Mouse (Mus musculus) brain, adult 2 months (tissue): ENCODE measurements at regions not wholly inside any gene's neighbourhood (a gene's known extent, or its start where the extent isn't known, plus 50 kb on each side); places are given as distances from the start of the nearest gene placed in this dataset.
"Not testable (repeated sequence)": the region's sequence is repeated elsewhere in the genome, so short reads cannot be mapped to it uniquely, and the experiment has no call there.

Experiments used
- DNase-seq: peaks from one replicate; pipeline ENCODE4 v3.0.0; 2011; ENCODE audit warnings: low read depth, low spot score

- DNase-seq = no peak
These were observed 82.7 kb downstream of the Pmp22 start for GRCm38 (mm10) chr11:63211501-63211900.

- peak; percentile 71 for DNase-seq
These were observed 84.3 kb downstream of the Pmp22 start for GRCm38 (mm10) chr11:63213043-63213442.

GRCm38 (mm10) chr11:63213901-63214425 is 85.2 kb downstream of the Pmp22 start:
- no peak for DNase-seq

DNA sequence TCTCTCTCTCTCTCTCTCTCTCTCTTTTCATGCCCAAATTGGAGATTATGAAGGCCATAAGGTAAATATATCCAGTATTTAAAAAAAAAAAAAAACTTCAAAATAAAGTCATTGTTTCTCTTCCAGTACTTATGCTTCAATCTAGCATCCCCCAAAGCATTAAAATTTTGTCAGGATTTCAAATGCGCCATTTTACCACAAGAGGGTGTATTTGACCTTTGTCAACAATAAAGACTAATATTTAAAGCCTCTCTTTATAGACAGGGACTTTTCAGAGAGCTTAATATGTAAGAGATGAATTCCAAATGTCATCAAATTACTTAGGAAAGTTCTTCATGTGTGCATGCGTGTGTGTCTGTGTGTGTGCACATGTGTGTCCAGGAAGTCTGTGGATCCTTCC is 87.2 kb downstream of the Pmp22 start:
- DNase-seq = no peak

DNA sequence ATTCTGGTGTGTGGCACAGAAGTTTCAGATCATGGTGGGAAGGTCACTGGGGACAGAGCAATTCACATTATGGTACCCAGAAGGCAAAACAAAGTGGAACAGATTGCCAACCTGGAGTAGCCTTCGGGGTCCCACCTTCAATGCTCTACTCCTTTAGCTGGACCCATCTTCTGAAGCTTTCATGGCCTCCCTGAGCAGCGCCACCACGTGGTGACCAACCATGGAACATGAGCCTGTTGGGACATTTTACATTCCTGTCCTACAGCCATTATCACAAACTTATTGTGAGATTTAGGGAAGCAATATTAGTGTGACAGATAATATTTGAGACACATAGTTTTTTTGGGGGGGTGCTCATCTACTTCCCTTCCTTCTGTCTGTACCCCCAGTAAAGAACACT is 88.3 kb downstream of the Pmp22 start:
- no peak for DNase-seq

DNA sequence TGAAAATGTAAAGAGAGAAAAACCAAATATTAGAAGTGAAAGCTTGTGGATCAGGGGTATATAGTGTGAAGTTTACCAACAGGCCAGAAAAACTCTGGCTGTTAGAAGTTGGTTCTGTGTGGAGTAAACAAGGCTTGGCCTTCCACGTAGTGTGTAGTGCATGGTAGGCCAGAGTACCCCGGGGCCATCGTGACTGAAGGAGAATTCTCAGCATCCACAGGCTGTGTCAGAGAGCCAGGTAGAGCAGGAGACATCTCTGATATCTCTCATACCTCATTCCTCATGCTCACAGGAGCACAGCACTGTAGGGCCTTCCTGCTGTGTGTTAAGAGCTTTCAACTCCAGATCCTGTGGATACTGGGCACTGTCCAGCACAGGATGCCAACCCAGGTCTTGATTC is 97.7 kb downstream of the Pmp22 start:
- DNase-seq = no peak

DNA sequence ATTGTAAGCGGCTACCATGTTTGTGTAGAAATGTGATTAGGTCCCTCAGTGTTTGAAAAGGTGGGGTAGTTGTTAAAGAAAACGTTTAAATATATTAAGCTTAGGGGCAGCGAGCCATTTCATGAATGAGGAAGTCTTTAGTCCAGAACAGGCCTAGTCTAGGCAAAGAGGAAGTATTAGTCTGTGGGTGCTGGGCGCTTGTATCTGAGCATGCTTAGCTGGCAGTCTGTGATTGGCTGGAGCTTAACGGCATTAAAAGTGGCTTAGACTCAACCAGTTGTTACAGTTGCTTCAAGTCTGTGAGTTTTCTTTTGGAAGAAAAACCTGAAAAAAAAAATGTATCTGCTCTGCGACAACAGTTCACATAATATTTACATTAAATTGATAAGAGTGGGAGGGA is 102.0 kb downstream of the Pmp22 start:
- peak; percentile 8 for DNase-seq

DNA sequence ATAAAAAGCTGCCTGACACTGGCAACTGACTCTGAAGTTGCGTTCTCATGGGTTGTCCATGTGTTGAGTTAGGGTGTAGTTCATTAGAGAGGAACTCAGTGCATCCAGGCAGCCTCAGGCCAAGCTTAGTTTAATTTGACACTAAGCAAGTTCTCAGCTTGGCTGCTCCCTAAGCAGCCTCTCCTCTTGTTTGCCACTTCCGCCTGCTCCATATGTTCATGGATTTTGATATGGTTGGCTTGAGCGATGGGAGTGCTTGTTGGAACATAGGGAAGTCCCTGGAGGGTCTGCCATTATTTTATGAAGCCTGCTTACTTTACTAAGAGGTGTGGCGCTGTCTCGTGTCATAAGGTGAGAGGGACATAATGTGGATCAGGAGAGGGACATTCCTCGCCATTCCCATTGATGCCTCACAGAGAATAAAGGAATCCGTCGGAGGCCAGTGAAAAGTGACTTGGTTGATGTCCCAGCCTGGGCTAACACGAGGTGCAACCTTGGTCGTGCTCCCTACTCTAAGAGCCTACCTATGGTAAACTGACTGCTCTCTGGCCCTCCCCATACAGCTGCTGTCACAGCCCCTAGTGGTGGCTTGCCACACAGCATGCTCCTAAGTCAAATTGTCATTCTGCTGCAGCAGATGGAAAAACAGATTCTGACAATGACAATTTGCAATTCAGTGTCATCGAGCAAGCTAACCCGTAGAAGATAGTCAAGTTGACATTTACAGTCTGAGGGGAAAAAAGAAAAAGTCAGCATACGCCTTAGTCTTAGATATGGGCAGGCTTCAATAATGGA is 104.6 kb downstream of the Pmp22 start:
- peak; percentile 28 for DNase-seq

DNA sequence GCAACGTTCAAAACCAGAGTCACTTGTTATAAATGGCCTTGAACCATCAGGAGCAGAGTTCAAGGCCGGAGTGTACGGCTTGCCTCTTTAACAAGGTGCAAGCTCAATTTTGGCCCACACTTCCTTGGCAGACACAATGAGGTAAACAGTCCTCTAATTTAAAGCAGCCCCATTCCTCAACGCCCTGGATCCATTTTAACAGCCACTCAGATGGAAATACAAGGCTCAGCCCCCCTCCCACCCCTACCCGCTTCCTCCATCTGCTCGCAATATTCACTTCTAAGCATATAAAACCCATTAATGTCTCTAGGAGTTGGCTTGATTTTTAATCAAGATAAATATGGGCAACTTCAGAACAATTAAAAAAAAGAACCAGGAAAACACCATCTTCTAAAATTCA is 105.7 kb downstream of the Pmp22 start:
- peak; percentile 10 for DNase-seq

- DNase-seq = no peak
These were observed 109.9 kb downstream of the Pmp22 start for GRCm38 (mm10) chr11:63238655-63239054.

- DNase-seq = no peak
These were observed 115.2 kb downstream of the Pmp22 start for GRCm38 (mm10) chr11:63243906-63244416.

- no peak for DNase-seq
These were observed 116.3 kb downstream of the Pmp22 start for GRCm38 (mm10) chr11:63245041-63245440.

DNA sequence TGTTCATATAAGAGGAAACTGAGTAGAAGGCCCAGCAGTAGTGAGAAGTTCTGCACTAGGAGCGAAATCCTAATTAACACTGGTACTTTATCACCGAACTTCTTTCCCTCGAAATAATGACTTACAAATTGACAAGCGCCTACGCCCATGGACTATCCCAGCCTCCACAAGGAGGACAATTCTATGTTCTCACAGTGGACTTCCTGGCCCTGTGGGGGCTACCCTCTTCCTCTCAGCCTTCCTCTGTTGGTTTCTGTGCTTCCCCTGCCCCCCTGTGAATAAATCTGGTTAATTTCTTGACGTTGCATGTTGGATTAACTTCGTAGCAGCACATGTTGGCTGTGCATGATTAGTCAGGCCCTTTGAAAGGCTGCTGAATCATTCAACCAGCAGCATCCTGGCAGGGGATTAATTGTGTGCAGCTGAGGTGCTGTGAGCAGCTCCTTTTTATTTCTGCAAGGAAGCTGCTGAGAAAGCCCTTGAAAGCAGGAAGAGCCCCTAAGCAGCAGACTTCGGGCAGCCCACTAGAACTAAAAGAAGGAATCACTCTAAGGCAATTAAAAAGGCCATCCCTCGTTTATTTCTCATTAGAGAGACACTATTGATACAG is 117.4 kb downstream of the Pmp22 start:
- peak; percentile 34 for DNase-seq

GRCm38 (mm10) chr11:63252012-63252856 is 123.5 kb downstream of the Pmp22 start:
- DNase-seq = no peak

DNA sequence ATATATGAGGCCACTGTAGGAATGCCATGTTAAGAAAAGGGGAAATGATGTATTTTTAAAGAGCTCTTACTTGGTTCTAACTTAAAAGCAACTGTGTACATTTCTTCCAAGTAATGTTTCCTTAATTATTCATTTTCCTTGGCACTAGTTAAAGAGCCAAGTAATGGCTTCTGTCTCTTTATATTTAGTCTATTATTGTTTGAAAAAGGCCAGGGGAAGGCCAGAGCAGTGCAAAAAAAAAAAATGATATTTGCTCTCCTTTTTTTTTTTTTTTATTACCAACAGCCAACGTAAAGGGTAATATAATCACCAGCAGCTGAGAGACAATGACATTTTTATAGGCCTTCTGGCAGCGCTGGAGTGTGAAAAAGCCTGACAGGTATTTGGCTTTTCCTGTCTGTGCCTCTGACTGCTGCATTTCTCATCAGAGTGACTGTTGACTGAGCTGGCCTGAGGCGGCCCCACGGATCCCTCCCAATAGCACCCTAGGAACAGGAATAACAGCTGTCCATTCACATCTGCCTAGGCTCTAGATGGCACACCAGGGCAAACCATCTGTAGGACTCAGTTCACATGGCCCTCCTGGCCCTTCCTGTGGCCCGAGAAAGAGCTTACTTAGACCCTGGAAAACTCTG is 124.3 kb downstream of the Pmp22 start:
- DNase-seq = peak; percentile 10

DNA sequence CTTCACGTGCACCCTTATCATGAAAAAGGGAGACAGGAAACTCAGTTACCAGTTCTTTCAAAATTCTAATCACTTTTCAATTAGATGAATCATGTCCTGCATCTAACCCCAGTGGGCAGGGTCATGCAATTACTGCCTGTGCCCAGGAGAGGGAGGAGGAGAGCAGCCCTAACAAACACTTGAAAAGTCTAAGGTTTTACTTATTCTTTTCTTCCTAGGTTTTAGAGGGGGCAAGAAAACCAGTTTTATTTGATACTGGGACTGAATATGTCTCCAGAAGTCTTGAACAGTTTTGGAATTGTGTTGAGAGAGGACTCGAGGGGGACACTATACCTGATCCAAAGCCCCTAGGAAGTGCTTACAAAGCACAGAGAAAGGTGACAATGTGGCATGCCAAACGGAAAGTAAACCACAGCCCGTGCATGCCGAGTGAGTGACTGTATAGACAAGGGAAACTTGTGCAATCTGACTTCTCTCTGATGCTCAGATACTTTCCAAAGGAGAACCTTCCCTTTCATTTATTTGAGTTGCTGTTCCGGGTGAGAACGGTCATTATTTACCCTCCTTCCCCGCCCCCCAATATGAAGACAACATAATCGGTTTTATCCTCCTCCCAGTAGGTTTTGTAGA is 135.8 kb downstream of the Pmp22 start:
- DNase-seq = peak; percentile 24

DNA sequence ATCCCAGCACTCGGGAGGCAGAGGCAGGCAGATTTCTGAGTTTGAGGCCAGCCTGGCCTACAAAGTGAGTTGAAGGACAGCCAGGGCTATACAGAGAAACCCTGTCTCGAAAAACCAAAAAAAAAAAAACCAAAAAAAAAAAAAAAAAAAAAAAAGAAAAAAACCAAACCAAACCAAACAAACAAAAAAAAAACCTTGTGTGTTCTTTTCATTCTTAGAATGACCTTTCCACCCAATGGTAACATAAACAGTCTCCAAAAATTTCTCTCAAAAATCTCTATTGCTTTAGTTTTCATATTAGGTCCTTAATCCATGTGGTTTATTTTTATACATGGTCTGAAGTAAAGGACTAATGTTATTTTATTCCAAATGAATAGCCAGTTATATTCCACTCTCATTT is 137.5 kb downstream of the Pmp22 start:
- DNase-seq = not testable (repeated sequence)

DNA sequence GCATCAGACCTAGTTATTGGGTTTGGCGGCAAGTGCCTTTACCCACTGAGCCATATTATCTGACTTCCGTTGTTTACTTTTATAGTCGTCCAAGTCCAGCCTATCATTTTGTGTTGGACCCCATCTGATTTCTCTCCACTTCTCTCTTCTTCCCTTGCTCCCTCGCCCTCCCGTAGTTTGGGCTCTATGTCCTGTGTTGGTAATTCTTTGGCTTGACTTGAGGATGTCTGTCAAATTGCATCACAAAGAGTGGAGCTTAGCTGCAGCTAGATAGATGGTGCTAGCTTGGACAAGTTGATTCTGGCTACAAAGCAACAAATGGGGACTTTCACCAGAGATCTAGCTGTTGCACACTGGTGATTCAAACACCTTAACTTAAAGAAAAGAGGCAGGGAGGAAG is 147.9 kb downstream of the Pmp22 start:
- no peak for DNase-seq

- peak; percentile 2 for DNase-seq
These were observed 153.1 kb downstream of the Pmp22 start for GRCm38 (mm10) chr11:63281839-63282238.

DNA sequence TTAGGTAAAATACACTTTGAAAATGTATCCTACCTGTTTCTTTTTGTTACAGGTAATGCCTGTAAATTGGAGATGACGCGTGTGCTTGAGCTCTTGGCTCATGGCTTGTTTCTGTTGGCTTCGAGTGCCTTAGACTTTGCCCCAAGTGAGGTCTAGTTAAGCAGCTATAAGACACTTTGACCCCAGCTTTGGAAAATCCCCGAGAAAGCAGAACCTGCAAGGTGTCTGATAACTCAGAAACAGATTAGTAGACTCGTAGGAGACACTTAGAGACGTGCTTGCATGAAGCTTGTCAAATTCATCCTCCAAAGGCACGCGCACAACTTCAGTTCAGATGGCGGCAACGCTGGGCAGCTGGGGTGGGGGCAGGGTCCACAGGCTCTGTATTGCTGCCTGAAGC is 153.8 kb downstream of the Pmp22 start:
- DNase-seq = no peak

GRCm38 (mm10) chr11:63286026-63286425 is 157.2 kb downstream of the Pmp22 start:
- DNase-seq = no peak
